ENCODE assay signal across 8 mouse cellular contexts in the genomic region with DNA sequence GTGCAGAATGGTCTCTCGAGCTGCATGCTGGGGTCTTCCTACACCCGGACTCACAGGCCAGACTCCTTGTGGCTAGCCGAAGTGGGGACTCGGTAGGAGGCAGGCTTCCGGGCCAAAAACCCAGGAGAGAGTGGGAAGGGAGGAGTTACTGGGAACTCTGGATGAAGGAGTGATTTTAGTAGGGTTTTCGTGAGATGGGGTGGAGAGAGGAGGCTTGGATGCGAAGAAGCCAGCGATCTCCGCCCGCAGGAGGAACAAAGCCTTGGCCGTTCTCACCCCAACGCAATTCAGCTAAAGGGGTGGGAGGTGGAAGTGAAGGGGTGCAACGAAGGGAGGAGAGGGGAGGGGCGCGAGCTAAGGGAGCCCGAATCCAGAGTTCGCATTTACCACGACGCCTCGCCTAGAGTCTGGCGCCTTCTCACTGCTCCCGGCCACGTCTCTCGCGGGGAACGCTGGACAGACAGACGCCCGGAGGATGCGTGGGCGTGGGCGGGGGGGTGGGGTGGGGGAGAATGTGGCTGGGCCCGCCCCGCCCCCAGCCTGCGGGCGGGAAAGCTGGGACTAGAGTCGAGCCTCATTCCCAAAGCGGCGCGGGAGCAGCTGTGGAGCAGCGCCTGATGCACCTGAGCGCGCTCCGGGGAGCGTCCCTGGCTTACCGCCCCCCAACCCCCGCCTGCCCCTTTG.
DNase-seq lines count a peak whose midpoint lies in the region; ATAC-seq lines count a peak whose summit lies in the region.

No protein-coding gene starts in this region.

- WGBS in intestine, embryonic 15.5 days, result 1% methylated on average over 43 of the region's 46 CpGs

- peak; percentile 10 for DNase-seq in adrenal gland, adult 8-10 months
- DNase-seq in embryo, embryonic 11 days, result peak; percentile 80
- peak; percentile 40 to 46 for DNase-seq in gastrocnemius, postnatal 36 days
- peak; percentile 44 to 47 for DNase-seq in left cerebral cortex, postnatal 36 days (ENCODE audit: low spot score in 2 of 2)
- peak; percentile 14 to 19 for DNase-seq in right cerebral cortex, postnatal 36 days (ENCODE audit: low spot score in 2 of 2)
- no peak for DNase-seq in spleen, postnatal 36 days (ENCODE audit: low spot score in 2 of 2)

- no peaks in the 10 kb centered on the region for H3K27me3 ChIP-seq in intestine, embryonic 15.5 days (replicated peaks)

- 0 out of 2 replicates have a peak overlapping the region, but pooled peaks have one; percentile 17 for H3K27ac ChIP-seq in intestine, embryonic 15.5 days

- intact Hi-C loops in gastrocnemius, postnatal 36 days (cut with DNase I), result no loop called here
- intact Hi-C loops in left cerebral cortex, postnatal 36 days (cut with DNase I), result loop anchor here (5.0 kb wide), 1 partner anchor 174 kb away; a partner anchor contains a TSS

- no peaks in the 10 kb centered on the region for H3K4me1 ChIP-seq in intestine, embryonic 15.5 days (replicated peaks)

- H3K4me2 ChIP-seq in intestine, embryonic 15.5 days (replicated peaks), result peak overlapping the region; percentile 100

- H3K4me3 ChIP-seq in intestine, embryonic 15.5 days (replicated peaks), result peak overlapping the region; percentile 51

- H3K9ac ChIP-seq in intestine, embryonic 15.5 days, result peak overlapping the region; percentile 57

- no peaks in the 10 kb centered on the region for H3K9me3 ChIP-seq in intestine, embryonic 15.5 days

- no peaks in the 10 kb centered on the region for H3K36me3 ChIP-seq in intestine, embryonic 15.5 days

- ATAC-seq in intestine, embryonic 15.5 days, result peak; percentile 82
- peak; percentile 84 for ATAC-seq in megakaryocyte progenitor cell, adult 5-6 weeks (replicated peaks; ENCODE audit: poor library complexity)

Comparison
In these comparisons a context has a peak if more than half of its experiments do, and no peak if none do; other contexts are left out.
1. DNase-seq: peak in adrenal gland, adult 8-10 months (single experiment), embryo, embryonic 11 days (single experiment), gastrocnemius, postnatal 36 days (2 of 2), left cerebral cortex, postnatal 36 days (2 of 2) and right cerebral cortex, postnatal 36 days (2 of 2); none in spleen, postnatal 36 days (0 of 2).